Mouse (Mus musculus) hindlimb bud, embryonic 11.5 days (tissue): ENCODE data around the gene Cspg4.

ENCODE experiments used
- DNase-seq: peaks from one replicate; pipeline ENCODE4 v3.0.0-alpha.2; 2012; ENCODE audit warnings: low read depth, low spot score; ENCODE audit errors: extremely low spot score

The Cspg4 gene

GRCm38 (mm10) chr9:56864216-56864729 is 560 bp upstream of the Cspg4 start, which contains the start of gene Odf3l1:
Odf3l1 (minus strand) TSS chr9:56864679.
- DNase-seq, result no peak

GRCm38 (mm10) chr9:56865673-56866400 is 1.0 kb downstream of the Cspg4 start:
- no peak for DNase-seq

GRCm38 (mm10) chr9:56866430-56866829 is 1.6 kb downstream of the Cspg4 start:
- DNase-seq, result no peak

- no peak for DNase-seq
Measured at GRCm38 (mm10) chr9:56868292-56868691, 3.5 kb downstream of the Cspg4 start.

- DNase-seq, result no peak
Measured at GRCm38 (mm10) chr9:56869552-56869951, 4.7 kb downstream of the Cspg4 start.

GRCm38 (mm10) chr9:56870778-56871177 is 5.9 kb downstream of the Cspg4 start:
- no peak for DNase-seq

- no peak for DNase-seq
Measured at GRCm38 (mm10) chr9:56871191-56871590, 6.4 kb downstream of the Cspg4 start.

- no peak for DNase-seq
Measured at GRCm38 (mm10) chr9:56872105-56872903, 7.5 kb downstream of the Cspg4 start.

GRCm38 (mm10) chr9:56873097-56873496 is 8.3 kb downstream of the Cspg4 start:
- DNase-seq, result no peak

- no peak for DNase-seq
Measured at GRCm38 (mm10) chr9:56876784-56877183, 12.0 kb downstream of the Cspg4 start.

- DNase-seq, result no peak
Measured at GRCm38 (mm10) chr9:56877284-56877683, 12.5 kb downstream of the Cspg4 start.

GRCm38 (mm10) chr9:56880790-56881189 is 16.0 kb downstream of the Cspg4 start:
- DNase-seq, result no peak

- no peak for DNase-seq
Measured at GRCm38 (mm10) chr9:56881539-56882082, 16.8 kb downstream of the Cspg4 start.

- no peak for DNase-seq
Measured at GRCm38 (mm10) chr9:56882283-56882682, 17.4 kb downstream of the Cspg4 start.

- no peak for DNase-seq
Measured at GRCm38 (mm10) chr9:56882818-56883217, 18.0 kb downstream of the Cspg4 start.

- no peak for DNase-seq
Measured at GRCm38 (mm10) chr9:56883470-56883869, 18.6 kb downstream of the Cspg4 start.

GRCm38 (mm10) chr9:56884328-56884727 is 19.5 kb downstream of the Cspg4 start:
- no peak for DNase-seq

GRCm38 (mm10) chr9:56886113-56886512 is 21.3 kb downstream of the Cspg4 start:
- no peak for DNase-seq

GRCm38 (mm10) chr9:56886601-56887000 is 21.8 kb downstream of the Cspg4 start:
- DNase-seq, result no peak

- no peak for DNase-seq
Measured at GRCm38 (mm10) chr9:56887581-56887980, 22.7 kb downstream of the Cspg4 start.

- peak; percentile 82 for DNase-seq
Measured at GRCm38 (mm10) chr9:56889817-56890216, 25.0 kb downstream of the Cspg4 start.
